Mouse (Mus musculus) megakaryocyte, embryonic 14.5 days (primary cell): ENCODE results near the gene Mier1.

Experiments used
- FLI1 ChIP-seq: IDR thresholded peaks from 2 replicates; pipeline ENCODE4 v1.6.1; 2012; ENCODE audit warnings: low read length, inconsistent platforms, mixed read lengths
- GATA1 ChIP-seq: IDR thresholded peaks from 3 replicates; pipeline ENCODE4 v1.6.1; 2012; ENCODE audit warnings: mixed read lengths, low read length, inconsistent platforms, borderline replicate concordance

GRCm38 (mm10) chr4:103070631-103071030, 43.6 kb upstream of the Mier1 start:
- TF ChIP-seq GATA1 (no peak), FLI1 (no peak)
